Mouse (Mus musculus): Measurements from ENCODE around the gene Klk7.

DNA sequence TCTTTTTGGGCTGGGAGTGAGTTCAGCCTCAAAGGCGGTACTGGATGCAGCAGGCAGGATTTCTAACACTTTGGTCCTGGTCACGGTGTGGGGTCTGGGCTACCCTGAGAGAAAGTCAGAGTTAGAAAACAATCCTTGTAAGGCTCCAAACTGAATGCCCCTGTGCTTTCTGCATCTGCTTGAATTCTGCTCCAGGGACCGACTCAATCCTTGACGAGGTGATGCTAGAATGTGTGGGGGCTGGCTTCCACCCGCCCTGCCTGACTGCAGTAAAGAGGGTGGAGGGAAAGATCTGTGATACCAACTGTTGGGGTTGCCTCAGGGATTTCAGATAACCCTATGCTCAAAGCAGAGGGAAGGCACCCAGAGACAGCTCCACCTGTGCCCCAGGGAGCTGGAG lies at the start of gene Klk7:
- TF ChIP-seq CTCF (IDR thresholded peaks at IDR 0.05; ENCODE audit: borderline replicate concordance, insufficient read depth, low read length): no peak
- no peak for TF ChIP-seq POLR2A (IDR thresholded peaks at IDR 0.05; ENCODE audit: low read depth, low read length)

All from embryonic fibroblast, embryonic 13.5 days (primary cell).